Mouse (Mus musculus): ENCODE data around the gene Arhgap32. TPM values are rescaled to one million over a fixed set of nuclear protein-coding genes. Genes with fewer than 3 reads are reported as not detected.

The Arhgap32 gene
- polyA plus RNA-seq, 1 experiment = 28.4 TPM

- no peak overlapping the region for H3K27ac ChIP-seq (ENCODE audit: insufficient read depth, low read length)
- no peak for TF ChIP-seq CTCF (IDR thresholded peaks at IDR 0.05; ENCODE audit: borderline replicate concordance, insufficient read depth, low read length)
- no peak for TF ChIP-seq POLR2A (IDR thresholded peaks at IDR 0.05; ENCODE audit: low read depth, low read length)
- H3K4me1 ChIP-seq (ENCODE audit: control insufficient read depth, insufficient read depth, low read length) = no peaks in the 10 kb centered on the region
- H3K4me3 ChIP-seq (ENCODE audit: insufficient read depth, low read length) = no peak overlapping the region
These were observed 196.3 kb downstream of the Arhgap32 start for GRCm38 (mm10) chr9:32312208-32312607.

- Histone ChIP-seq H3K4me3 (ENCODE audit: insufficient read depth, low read length) (no peak overlapping the region), H3K27ac (ENCODE audit: insufficient read depth, low read length) (no peak overlapping the region), H3K4me1 (ENCODE audit: control insufficient read depth, insufficient read depth, low read length) (no peaks in the 10 kb centered on the region)
- TF ChIP-seq CTCF (IDR thresholded peaks at IDR 0.05; ENCODE audit: borderline replicate concordance, insufficient read depth, low read length) (no peak), POLR2A (IDR thresholded peaks at IDR 0.05; ENCODE audit: low read depth, low read length) (no peak)
These were observed 198.1 kb downstream of the Arhgap32 start for GRCm38 (mm10) chr9:32314071-32314470.

- Histone ChIP-seq H3K4me3 (ENCODE audit: insufficient read depth, low read length) (no peak overlapping the region), H3K27ac (ENCODE audit: insufficient read depth, low read length) (no peak overlapping the region), H3K4me1 (ENCODE audit: control insufficient read depth, insufficient read depth, low read length) (no peaks in the 10 kb centered on the region)
- no peak for TF ChIP-seq POLR2A (IDR thresholded peaks at IDR 0.05; ENCODE audit: low read depth, low read length)
- no peak for TF ChIP-seq CTCF (IDR thresholded peaks at IDR 0.05; ENCODE audit: borderline replicate concordance, insufficient read depth, low read length)
These were observed 200.1 kb downstream of the Arhgap32 start for GRCm38 (mm10) chr9:32315999-32316398.

Other genes with a start within 250 kb of the Arhgap32 start
- gene Barx2, start 202.7 kb upstream of the Arhgap32 start, polyA plus RNA-seq (2011; ENCODE audit: insufficient read length, low read depth, missing spikeins) = 0.70 TPM in 1 of 2 replicates, not detected in the other
- not detected in 2 replicates for gene Kcnj5, start 228.2 kb downstream of the Arhgap32 start, polyA plus RNA-seq (2011; ENCODE audit: insufficient read length, low read depth, missing spikeins)